25 mouse cellular contexts compared by ENCODE assay signal in genomic region chr14:68307973-68308660, GRCm38 (mm10).
A peak's percentile ranks its signal among the peaks of the same experiment; 100 is the strongest.
DNase-seq lines count a peak whose midpoint lies in the region; ATAC-seq lines count a peak whose summit lies in the region.
"Had no signal": no experiment of that assay in that cellular context is flagged by ENCODE, and none has a peak within 500 bp of the region (broad histone marks: within the 10 kb centered on the region; RNA-seq: fewer than 3 reads in every experiment).

No protein-coding gene starts in this region.

- ATAC-seq in frontal cortex, adult (ENCODE audit: low TSS enrichment): peak; percentile 73
- no peak for ATAC-seq in embryonic facial prominence, embryonic 15.5 days (ENCODE audit: insufficient number of reproducible peaks, low FRiP score, low TSS enrichment, low read depth)
- ATAC-seq: activated CD4-positive, CD25-positive, alpha-beta regulatory T cell, adult 4 months; midbrain, embryonic 16.5 days had no signal

- no peak for DNase-seq in frontal cortex, postnatal 10 days (ENCODE audit: low spot score in 2 of 2)
- peak; percentile 4 for DNase-seq in right cerebral cortex, adult 2 months (ENCODE audit: low spot score in 2 of 2)
- DNase-seq in right cerebral cortex, postnatal 14 days: no peak
- DNase-seq in adrenal gland, adult 18-20 months (ENCODE audit: low spot score in 2 of 2): no peak
- no peak for DNase-seq in gastrocnemius, postnatal 25 days
- DNase-seq: adrenal gland, postnatal 14 days; cerebellum, adult 11-12 months; cerebellum, postnatal 10 days; heart, postnatal 36 days; kidney, adult 11 months; kidney, postnatal 4 days; liver; right cerebral cortex, adult 18-20 months had no signal

- H3K9me3 ChIP-seq in embryonic facial prominence, embryonic 15.5 days (replicated peaks): no peaks in the 10 kb centered on the region
- H3K9me3 ChIP-seq: heart, embryonic 15.5 days; hindbrain, embryonic 13.5 days; liver, embryonic 15.5 days; midbrain, embryonic 10.5 days; neural tube, embryonic 13.5 days had no signal

- H3K4me1 ChIP-seq in embryonic facial prominence, embryonic 15.5 days: 0 out of 2 replicates have a peak, but pooled peaks cover 4% of the 10 kb centered on the region
- H3K4me1 ChIP-seq: heart, embryonic 15.5 days; hindbrain, embryonic 13.5 days; liver, embryonic 15.5 days; midbrain, embryonic 10.5 days; neural tube, embryonic 13.5 days had no signal

- no peaks in the 10 kb centered on the region for H3K27me3 ChIP-seq in embryonic facial prominence, embryonic 15.5 days
- H3K27me3 ChIP-seq: heart, embryonic 15.5 days; hindbrain, embryonic 13.5 days; liver, embryonic 15.5 days; neural tube, embryonic 13.5 days had no signal

- H3K27ac ChIP-seq in embryonic facial prominence, embryonic 15.5 days (replicated peaks): peak overlapping the region; percentile 34; the same call in 1 of the 2 replicates
- H3K27ac ChIP-seq: heart, embryonic 15.5 days; hindbrain, embryonic 13.5 days; liver, embryonic 15.5 days; macrophage; midbrain, embryonic 10.5 days; neural tube, embryonic 13.5 days; stomach, postnatal 0 days had no signal

- H3K4me2 ChIP-seq in embryonic facial prominence, embryonic 15.5 days (replicated peaks): no peak overlapping the region
- H3K4me2 ChIP-seq: heart, embryonic 15.5 days; hindbrain, embryonic 13.5 days; liver, embryonic 15.5 days; neural tube, embryonic 13.5 days had no signal

- no peak overlapping the region for H3K4me3 ChIP-seq in embryonic facial prominence, embryonic 15.5 days (replicated peaks)
- H3K4me3 ChIP-seq: heart, embryonic 15.5 days; hindbrain, embryonic 13.5 days; liver, embryonic 15.5 days; midbrain, embryonic 10.5 days; myocyte; neural tube, embryonic 13.5 days had no signal

- no peaks in the 10 kb centered on the region for H3K36me3 ChIP-seq in embryonic facial prominence, embryonic 15.5 days
- H3K36me3 ChIP-seq: heart, embryonic 15.5 days; hindbrain, embryonic 13.5 days; liver, embryonic 15.5 days; midbrain, embryonic 10.5 days; neural tube, embryonic 13.5 days had no signal

- no peak overlapping the region for H3K9ac ChIP-seq in embryonic facial prominence, embryonic 15.5 days
- H3K9ac ChIP-seq: heart, embryonic 15.5 days; hindbrain, embryonic 13.5 days; liver, embryonic 15.5 days; neural tube, embryonic 13.5 days had no signal

- WGBS in embryonic facial prominence, embryonic 15.5 days: 31% methylated on average over 2 of the region's 2 CpGs

Comparison
In these comparisons a context has a peak if more than half of its experiments do, and no peak if none do; other contexts are left out.
1. DNase-seq: peak in right cerebral cortex, adult 2 months (2 of 2); none in frontal cortex, postnatal 10 days (0 of 2), right cerebral cortex, postnatal 14 days (single experiment), adrenal gland, adult 18-20 months (0 of 2) and gastrocnemius, postnatal 25 days (single experiment).